Mouse (Mus musculus) forebrain, postnatal 0 days (tissue): ENCODE data around the gene Tbx3. TPM values are rescaled to one million over a fixed set of nuclear protein-coding genes. Genes with fewer than 3 reads are reported as not detected.
A peak's percentile ranks its signal among the peaks of the same experiment; 100 is the strongest.

ENCODE experiments used
- ATAC-seq: fragments of 200-750 bp; cut with Nextera tagmentation; 2 replicates; pipeline ENCODE4 v1.8.0; 2017; ENCODE audit warnings: mild to moderate bottlenecking, moderate library complexity
- DNase-seq: peaks from one replicate; pipeline ENCODE4 v3.0.0-alpha.2; 2015
- H3K27ac ChIP-seq: fragments of 300-500 bp; sonication (generic); 2 replicates; pipeline ENCODE4 v1.5.1; 2014; ENCODE audit warnings: low read depth, mild to moderate bottlenecking, antibody characterized with exemption, low read length, moderate library complexity, mixed read lengths
- H3K27me3 ChIP-seq: fragments of 300-500 bp; sonication (generic); 2 replicates; pipeline ENCODE4 v1.6.1; 2014; ENCODE audit warnings: mild to moderate bottlenecking, low read length, mixed read lengths; ENCODE audit not compliant: insufficient read depth
- H3K36me3 ChIP-seq: fragments of 300-500 bp; sonication (generic); 2 replicates; pipeline ENCODE4 v1.6.1; 2014; ENCODE audit warnings: mild to moderate bottlenecking, moderate library complexity; ENCODE audit not compliant: insufficient read depth
- H3K4me1 ChIP-seq: fragments of 300-500 bp; sonication (generic); 2 replicates; pipeline ENCODE4 v1.6.1; 2014; ENCODE audit warnings: antibody characterized with exemption; ENCODE audit not compliant: insufficient read depth
- H3K4me2 ChIP-seq: fragments of 300-500 bp; sonication (generic); 2 replicates; pipeline ENCODE4 v1.6.1; 2014; ENCODE audit warnings: low read depth, mild to moderate bottlenecking, moderate library complexity
- H3K4me3 ChIP-seq: fragments of 300-500 bp; sonication (generic); 2 replicates; pipeline ENCODE4 v1.5.1; 2014; ENCODE audit warnings: low read depth, low read length, mixed read lengths
- H3K9ac ChIP-seq: fragments of 300-500 bp; sonication (generic); 2 replicates; pipeline ENCODE4 v1.6.1; 2014; ENCODE audit warnings: mild to moderate bottlenecking
- H3K9me3 ChIP-seq: fragments of 300-500 bp; sonication (generic); 2 replicates; pipeline ENCODE4 v1.6.1; 2016; ENCODE audit warnings: low read length
- CTCF ChIP-seq: sonication (generic); IDR thresholded peaks from 2 replicates; pipeline ENCODE4 v1.5.1; 2016; ENCODE audit warnings: antibody characterized with exemption, control low read depth, low read depth
- WGBS: fragments of 180-500 bp; shearing (Covaris S2); extraction: QIAGEN DNeasy Blood & Tissue Kit; methylation state at CpG from one replicate; pipeline ENCODE4 v1.1.7; 2014; 5-methylcytosine and 5-hydroxymethylcytosine counted together
- polyA plus RNA-seq: library from polyadenylated mRNA; unstranded; fragments of >200 nt; fragmentation: Nextera tagmentation; extraction: Ambion mirVana; gene quantifications from 2 replicates; pipeline ENCODE4 v1.2.1, GENCODE M21; 2015
- total RNA-seq: library from RNA; depleted of rRNA; stranded (reverse); fragments of >200 nt; gene quantifications from 2 replicates; pipeline ENCODE4 v1.2.3, GENCODE M21; 2014

Tbx3 gene
- total and polyA plus RNA-seq, 2 experiments from 2014 or later, result 1.7 to 2.9 TPM

- DNase-seq (no peak), ATAC-seq (no peak)
- Histone ChIP-seq H3K4me2 (no peak overlapping the region), H3K4me3 (no peak overlapping the region), H3K4me1 (no peaks in the 10 kb centered on the region), H3K9me3 (no peaks in the 10 kb centered on the region), H3K36me3 (no peaks in the 10 kb centered on the region), H3K27me3 (peaks cover 38% of the 10 kb centered on the region), H3K27ac (no peak overlapping the region), H3K9ac (no peak overlapping the region)
- no peak for TF ChIP-seq CTCF
- 62% methylated on average over 7 of the region's 7 CpGs for WGBS
These were observed 34.4 kb downstream of the Tbx3 start for GRCm38 (mm10) chr5:119704900-119705299.

GRCm38 (mm10) chr5:119706467-119706866 lies 36.0 kb downstream of the Tbx3 start:
- peaks cover 46% of the 10 kb centered on the region for H3K27me3 ChIP-seq
- no peak for TF ChIP-seq CTCF
- no peaks in the 10 kb centered on the region for H3K36me3 ChIP-seq
- H3K4me2 ChIP-seq, result no peak overlapping the region
- no peak overlapping the region for H3K27ac ChIP-seq
- ATAC-seq (no peak), DNase-seq (no peak)
- no peak overlapping the region for H3K4me3 ChIP-seq
- no peaks in the 10 kb centered on the region for H3K4me1 ChIP-seq
- under 1% methylated on average over 17 of the region's 17 CpGs for WGBS
- H3K9me3 ChIP-seq, result no peaks in the 10 kb centered on the region
- no peak overlapping the region for H3K9ac ChIP-seq

DNA sequence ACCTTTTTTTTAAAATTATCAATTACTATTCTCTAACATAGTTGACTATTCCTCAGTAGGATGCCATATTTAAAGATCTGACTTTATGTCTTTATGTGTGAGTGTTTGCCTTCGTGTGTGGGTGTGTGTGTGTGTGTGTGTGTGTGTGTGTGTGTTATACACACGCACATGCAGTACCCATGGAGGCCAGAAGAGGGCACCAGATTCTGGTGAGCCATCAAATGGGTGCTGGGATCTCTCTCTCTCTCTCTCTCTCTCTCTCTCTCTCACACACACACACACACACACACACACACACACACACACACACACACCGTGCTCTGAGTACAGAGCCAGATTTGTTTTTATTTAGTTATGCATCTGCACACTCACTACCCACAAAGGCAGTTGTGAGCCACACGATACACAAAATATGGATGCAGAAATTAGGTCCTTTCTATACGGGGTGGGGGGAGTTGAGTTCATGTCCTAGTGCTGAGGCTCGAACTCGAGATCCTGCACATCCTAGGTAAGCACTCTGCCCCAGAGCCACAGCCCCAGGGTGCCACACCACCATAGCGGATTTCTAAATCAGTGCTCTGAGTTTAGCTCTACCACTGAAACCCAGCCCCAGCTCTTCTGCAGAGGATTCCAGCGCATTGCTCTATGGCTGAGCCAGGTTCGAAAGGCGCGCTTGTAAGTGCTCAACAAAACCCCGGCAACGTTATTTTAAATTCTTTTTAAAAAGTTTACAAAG lies 38.5 kb downstream of the Tbx3 start:
- Histone ChIP-seq H3K4me2 (no peak overlapping the region), H3K9me3 (no peaks in the 10 kb centered on the region), H3K36me3 (no peaks in the 10 kb centered on the region), H3K4me1 (no peaks in the 10 kb centered on the region), H3K27ac (no peak overlapping the region), H3K4me3 (no peak overlapping the region), H3K9ac (no peak overlapping the region), H3K27me3 (peaks cover 55% of the 10 kb centered on the region)
- ATAC-seq, result no peak
- DNase-seq, result no peak
- peak; percentile 38 for TF ChIP-seq CTCF
- WGBS, result 76% methylated on average over 14 of the region's 14 CpGs

- Histone ChIP-seq H3K9ac (no peak overlapping the region), H3K4me3 (no peak overlapping the region), H3K4me1 (no peaks in the 10 kb centered on the region), H3K4me2 (no peak overlapping the region), H3K9me3 (no peaks in the 10 kb centered on the region), H3K27ac (no peak overlapping the region), H3K27me3 (peaks cover 55% of the 10 kb centered on the region), H3K36me3 (no peaks in the 10 kb centered on the region)
- no peak for TF ChIP-seq CTCF
- 12% methylated on average over 18 of the region's 18 CpGs for WGBS
- DNase-seq, result no peak
- no peak for ATAC-seq
These were observed 39.5 kb downstream of the Tbx3 start for GRCm38 (mm10) chr5:119709826-119710559.

- TF ChIP-seq CTCF, result 0 out of 2 replicates have a peak, but pooled peaks have one; percentile 17
- Histone ChIP-seq H3K36me3 (no peaks in the 10 kb centered on the region), H3K4me1 (no peaks in the 10 kb centered on the region), H3K27ac (no peak overlapping the region), H3K9ac (no peak overlapping the region), H3K4me3 (no peak overlapping the region), H3K27me3 (peaks cover 53% of the 10 kb centered on the region), H3K4me2 (no peak overlapping the region), H3K9me3 (no peaks in the 10 kb centered on the region)
- ATAC-seq, result no peak
- WGBS, result 12% methylated on average over 7 of the region's 7 CpGs
- no peak for DNase-seq
These were observed 40.3 kb downstream of the Tbx3 start for GRCm38 (mm10) chr5:119710756-119711155.

DNA sequence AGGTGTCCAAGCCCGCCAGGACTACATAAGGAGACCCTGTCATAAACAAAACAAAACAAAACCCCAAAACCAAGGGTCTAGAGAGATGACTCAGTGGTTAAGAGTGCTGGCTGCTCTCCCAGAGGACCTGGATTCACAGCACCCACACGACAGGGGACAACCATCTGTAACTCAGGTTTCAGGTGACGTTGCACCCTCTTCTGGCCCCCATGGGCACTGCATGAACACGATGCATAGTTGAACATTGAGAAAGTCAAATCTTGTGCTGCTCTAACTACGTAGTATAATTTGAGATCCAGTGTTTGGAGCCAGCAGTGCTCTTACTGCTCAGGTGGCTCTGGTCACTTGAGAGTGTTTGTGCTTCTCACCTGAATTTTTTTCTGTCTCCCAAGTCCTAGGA lies 41.2 kb downstream of the Tbx3 start:
- no peak overlapping the region for H3K4me3 ChIP-seq
- no peak overlapping the region for H3K27ac ChIP-seq
- ATAC-seq (no peak), DNase-seq (no peak)
- no peaks in the 10 kb centered on the region for H3K36me3 ChIP-seq
- H3K4me1 ChIP-seq, result no peaks in the 10 kb centered on the region
- 91% methylated on average over 5 of the region's 5 CpGs for WGBS
- no peaks in the 10 kb centered on the region for H3K9me3 ChIP-seq
- peaks cover 45% of the 10 kb centered on the region for H3K27me3 ChIP-seq
- no peak overlapping the region for H3K9ac ChIP-seq
- no peak overlapping the region for H3K4me2 ChIP-seq
- no peak for TF ChIP-seq CTCF

DNA sequence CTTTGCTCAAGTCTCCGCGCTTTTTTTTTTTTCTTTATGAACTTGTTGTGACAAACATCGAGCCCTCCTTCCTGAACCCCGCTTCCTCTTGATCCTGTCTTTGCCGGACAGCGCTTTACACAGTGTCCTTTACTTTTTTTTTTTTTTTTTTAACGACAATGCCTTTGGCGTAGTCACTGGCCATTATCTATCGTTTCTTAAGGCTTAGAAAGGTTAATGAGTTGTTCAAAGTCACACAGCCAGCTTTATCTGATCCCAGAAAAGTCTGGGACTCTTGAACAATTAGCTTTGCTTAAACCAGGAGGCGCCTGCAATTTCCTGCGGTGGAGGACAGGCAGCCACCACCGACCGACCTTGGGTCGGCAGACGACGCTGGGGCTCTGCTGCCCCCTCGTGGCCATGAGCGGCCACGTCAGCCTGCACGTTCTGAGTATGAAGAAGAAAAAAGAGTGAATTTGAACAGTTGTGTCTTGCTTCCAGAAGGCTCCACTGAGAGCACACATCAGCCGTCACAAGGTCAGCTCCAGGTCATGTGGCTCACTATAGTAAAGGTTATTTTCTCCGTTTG lies 42.3 kb downstream of the Tbx3 start:
- Histone ChIP-seq H3K4me1 (no peaks in the 10 kb centered on the region), H3K9ac (no peak overlapping the region), H3K27me3 (peaks cover 34% of the 10 kb centered on the region), H3K36me3 (no peaks in the 10 kb centered on the region), H3K27ac (no peak overlapping the region), H3K4me2 (peak overlapping the region; percentile 24; the same call in 1 of the 2 replicates), H3K4me3 (no peak overlapping the region), H3K9me3 (no peaks in the 10 kb centered on the region)
- DNase-seq (peak; percentile 84), ATAC-seq (peak; percentile 56)
- peak; percentile 94 for TF ChIP-seq CTCF
- 8% methylated on average over 22 of the region's 22 CpGs for WGBS
